Mouse (Mus musculus) olfactory bulb, adult 2 months (tissue): Measurements from ENCODE around the gene Mllt3. TPM values are rescaled to one million over a fixed set of nuclear protein-coding genes. Genes with fewer than 3 reads are reported as not detected.

Experiments used
- H3K27ac ChIP-seq: fragments of 200-500 bp; 2 replicates; pipeline ENCODE4 v1.5.1; 2012; ENCODE audit warnings: low read depth, low read length; ENCODE audit not compliant: insufficient read depth
- H3K4me1 ChIP-seq: fragments of 200-500 bp; 2 replicates; pipeline ENCODE4 v1.6.1; 2012; ENCODE audit warnings: low read length; ENCODE audit not compliant: control insufficient read depth, insufficient read depth
- H3K4me3 ChIP-seq: fragments of 200-500 bp; 2 replicates; pipeline ENCODE4 v1.5.1; 2012; ENCODE audit warnings: mild to moderate bottlenecking, low read depth, low read length, moderate library complexity; ENCODE audit not compliant: insufficient read depth
- CTCF ChIP-seq: fragments of 200-500 bp; IDR thresholded peaks from 2 replicates; pipeline ENCODE4 v1.5.1; 2012; ENCODE audit warnings: low read depth, mild to moderate bottlenecking, low read length, moderate library complexity; ENCODE audit not compliant: insufficient read depth
- POLR2A ChIP-seq: fragments of 200-500 bp; IDR thresholded peaks from 2 replicates; pipeline ENCODE4 v1.6.1; 2012; ENCODE audit warnings: mild to moderate bottlenecking, low read depth, low read length, moderate library complexity; ENCODE audit not compliant: insufficient read depth
- WGBS: fragments of 180-500 bp; shearing (Covaris S2); methylation state at CpG from one replicate; pipeline ENCODE4 v1.1.7; 2018; 5-methylcytosine and 5-hydroxymethylcytosine counted together
- polyA plus RNA-seq: library from polyadenylated mRNA; stranded (reverse); fragments of >200 nt; gene quantifications from 2 replicates; pipeline ENCODE4 v1.2.4, GENCODE M21; 2012; ENCODE audit warnings: low replicate concordance; ENCODE audit not compliant: missing spikeins, insufficient read depth, insufficient read length

The Mllt3 gene
- polyA plus RNA-seq, 1 experiment, result not detected

DNA sequence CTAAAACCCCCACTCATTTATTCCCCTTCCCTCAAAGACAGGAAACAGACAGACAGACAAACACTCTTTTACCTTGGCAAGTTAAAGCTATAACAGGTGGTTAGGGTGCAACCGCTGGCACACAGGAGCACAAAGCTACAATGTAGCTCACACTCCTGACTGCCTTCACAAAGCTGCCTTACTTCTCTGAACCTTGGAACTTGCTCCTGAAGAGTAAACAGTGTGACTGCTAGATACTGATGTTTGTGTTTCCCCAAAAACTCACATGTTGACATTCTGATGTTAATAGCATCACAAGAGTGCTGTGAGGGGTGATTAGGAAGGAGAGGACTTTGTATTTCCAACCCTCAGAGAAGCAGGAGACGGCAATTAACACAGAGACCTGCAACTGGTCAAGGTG, 151.6 kb downstream of the Mllt3 start:
- Histone ChIP-seq H3K4me1 (no peaks in the 10 kb centered on the region), H3K4me3 (no peak overlapping the region), H3K27ac (no peak overlapping the region)
- 93% methylated on average over 2 of the region's 2 CpGs for WGBS
- TF ChIP-seq POLR2A (no peak), CTCF (no peak)

DNA sequence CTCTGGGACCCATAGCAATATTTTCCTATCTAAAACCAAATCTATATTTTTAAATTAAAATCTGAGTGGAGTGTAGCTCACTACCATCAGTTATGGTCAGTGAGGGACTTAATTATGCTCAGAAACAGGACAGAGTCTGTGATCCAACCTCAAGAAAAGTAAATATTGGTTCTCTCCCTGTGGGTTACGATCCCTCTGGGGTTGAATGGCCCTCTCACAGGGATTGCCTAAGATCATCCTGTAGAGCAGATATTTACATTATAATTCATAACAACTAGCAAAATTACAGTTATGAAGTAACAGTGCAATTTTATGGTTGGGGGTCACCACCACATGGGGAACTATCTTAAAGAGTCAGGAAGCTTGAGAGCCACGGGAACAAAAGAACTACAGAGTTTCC, 152.9 kb downstream of the Mllt3 start:
- Histone ChIP-seq H3K27ac (no peak overlapping the region), H3K4me3 (no peak overlapping the region), H3K4me1 (no peaks in the 10 kb centered on the region)
- no peak for TF ChIP-seq POLR2A
- no peak for TF ChIP-seq CTCF
- WGBS, result 85% methylated on average over 2 of the region's 2 CpGs

DNA sequence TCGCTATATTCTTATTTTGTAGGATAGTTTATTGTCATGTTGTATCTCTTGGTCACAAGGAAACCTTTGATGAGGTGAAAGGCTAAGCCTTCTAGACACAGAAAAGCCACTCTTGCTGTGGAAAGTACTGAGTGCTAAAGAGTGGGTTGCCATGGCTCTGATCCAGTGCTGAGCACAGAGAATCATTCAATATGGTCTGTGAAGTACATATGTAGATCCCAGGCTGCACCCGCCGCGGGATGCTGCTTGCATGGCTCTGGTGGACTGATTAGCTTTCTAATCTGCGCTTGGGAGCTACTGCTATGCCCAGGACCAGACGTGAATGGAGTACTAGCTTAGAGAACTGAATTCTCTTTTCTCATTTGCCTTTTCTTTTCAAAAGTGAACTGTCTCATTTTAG, 154.5 kb downstream of the Mllt3 start:
- Histone ChIP-seq H3K27ac (no peak overlapping the region), H3K4me3 (no peak overlapping the region), H3K4me1 (no peaks in the 10 kb centered on the region)
- TF ChIP-seq POLR2A, result no peak
- TF ChIP-seq CTCF, result no peak
- WGBS, result 65% methylated on average over 6 of the region's 6 CpGs

DNA sequence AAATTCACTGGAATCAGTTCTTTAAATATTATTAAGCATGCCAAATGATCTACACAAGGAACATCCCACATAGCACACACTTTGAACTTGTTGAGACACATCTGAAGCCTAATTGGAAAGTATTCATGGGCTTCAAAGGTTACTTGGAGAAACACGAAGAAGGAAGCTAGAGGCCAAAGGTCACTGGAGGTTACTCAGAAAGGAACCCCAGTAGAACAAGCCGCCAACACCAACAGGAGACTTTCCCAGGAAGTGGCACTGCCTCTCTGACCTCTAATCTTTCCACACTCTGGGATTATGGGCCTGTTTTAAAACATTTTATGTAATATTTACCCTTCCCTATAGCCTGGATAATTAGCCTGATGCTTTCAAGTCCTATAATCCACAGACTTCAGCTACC, 162.6 kb downstream of the Mllt3 start:
- 67% methylated on average over 2 of the region's 2 CpGs for WGBS
- TF ChIP-seq CTCF (no peak), POLR2A (no peak)
- Histone ChIP-seq H3K27ac (no peak overlapping the region), H3K4me3 (no peak overlapping the region), H3K4me1 (0 out of 2 replicates have a peak, but pooled peaks cover 2% of the 10 kb centered on the region)

DNA sequence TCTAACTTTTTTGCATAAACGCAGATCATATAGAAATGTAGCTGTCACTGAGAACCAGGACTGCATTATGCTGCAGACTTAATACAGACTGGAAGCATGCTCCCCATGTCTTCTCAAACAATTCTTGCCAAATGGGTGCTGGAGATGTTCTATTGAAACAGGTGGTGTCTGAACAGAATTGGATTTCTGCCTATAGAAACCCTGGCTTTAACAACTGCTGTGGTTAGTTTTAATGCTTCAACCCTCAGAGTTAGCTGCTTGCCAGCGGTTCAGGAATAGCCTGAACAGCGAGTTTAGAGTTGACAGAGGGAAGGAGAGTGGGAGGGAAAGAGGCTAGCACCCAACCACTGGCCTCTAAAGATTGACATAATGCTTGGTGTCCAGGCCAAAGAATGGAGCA, 166.6 kb downstream of the Mllt3 start:
- TF ChIP-seq POLR2A, result no peak
- TF ChIP-seq CTCF, result no peak
- 71% methylated on average over 3 of the region's 3 CpGs for WGBS
- H3K27ac ChIP-seq, result no peak overlapping the region

DNA sequence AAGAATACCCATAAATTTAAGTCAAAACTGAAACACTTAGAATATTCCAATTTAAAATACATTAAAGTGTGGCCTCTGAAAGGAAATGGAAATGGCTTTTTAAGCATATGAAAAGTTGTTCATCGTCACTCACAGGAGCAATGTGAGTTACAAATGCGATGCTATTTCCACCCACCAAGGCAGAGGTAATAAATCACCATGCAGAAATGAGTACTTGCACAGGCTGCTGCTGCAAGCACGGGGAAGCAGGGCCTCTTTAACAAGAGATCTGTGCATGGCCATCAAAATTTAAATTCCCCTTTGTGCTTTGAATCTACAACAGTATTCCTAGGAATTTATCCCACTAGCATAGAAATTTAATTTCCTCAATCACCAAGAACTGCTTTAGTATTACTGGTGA, 167.3 kb downstream of the Mllt3 start:
- WGBS, result 55% methylated on average over 3 of the region's 3 CpGs
- TF ChIP-seq CTCF (no peak), POLR2A (no peak)
- Histone ChIP-seq H3K27ac (no peak overlapping the region), H3K4me1 (0 out of 2 replicates have a peak, but pooled peaks cover 2% of the 10 kb centered on the region), H3K4me3 (no peak overlapping the region)

More for the DNA sequence above, 166.6 kb downstream of the Mllt3 start:
- Histone ChIP-seq H3K4me3 (no peak overlapping the region), H3K4me1 (0 out of 2 replicates have a peak, but pooled peaks cover 2% of the 10 kb centered on the region)

DNA sequence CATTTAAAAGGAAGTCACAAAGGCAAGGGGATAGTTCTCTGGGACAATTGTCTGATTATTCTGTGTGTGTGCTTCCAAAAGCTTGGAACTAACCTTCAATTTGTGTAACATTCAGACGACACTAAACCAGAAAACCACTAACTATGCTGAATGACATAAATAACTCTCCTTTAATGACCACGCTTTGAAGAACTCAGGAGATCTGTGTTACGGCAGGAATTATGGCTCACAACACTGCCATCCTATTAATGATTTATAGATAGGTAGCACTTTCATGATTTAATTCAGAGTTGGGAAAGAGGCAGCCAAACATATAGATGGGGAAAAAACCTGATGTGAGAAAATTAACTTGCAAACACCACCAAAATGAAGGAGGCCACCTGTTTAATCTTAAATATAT, 168.1 kb downstream of the Mllt3 start:
- no peak for TF ChIP-seq POLR2A
- no peak for TF ChIP-seq CTCF
- no peak overlapping the region for H3K27ac ChIP-seq

DNA sequence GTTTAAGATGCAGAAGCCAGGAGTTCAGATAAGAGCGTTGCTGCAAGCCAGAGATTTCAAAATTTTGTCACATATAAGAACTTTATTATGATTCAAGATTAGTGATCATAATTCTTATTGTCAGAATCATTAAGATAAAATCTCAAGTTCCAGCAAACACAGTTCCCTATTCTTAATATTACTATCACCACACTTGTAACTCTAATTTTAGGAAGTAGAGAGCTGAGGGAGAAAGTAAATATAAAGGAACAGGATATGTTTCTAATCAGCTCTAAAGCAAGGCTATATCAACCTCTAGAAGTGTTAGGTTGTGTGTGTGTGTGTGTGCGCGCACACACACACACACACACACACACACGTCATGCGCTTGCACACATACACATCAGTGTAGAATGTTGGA, 170.0 kb downstream of the Mllt3 start:
- Histone ChIP-seq H3K4me1 (0 out of 2 replicates have a peak, but pooled peaks cover 2% of the 10 kb centered on the region), H3K4me3 (no peak overlapping the region), H3K27ac (no peak overlapping the region)
- WGBS, result 95% methylated on average over 5 of the region's 5 CpGs
- TF ChIP-seq CTCF (no peak), POLR2A (no peak)

More for the DNA sequence above, 168.1 kb downstream of the Mllt3 start:
- H3K4me3 ChIP-seq, result no peak overlapping the region
- 0 out of 2 replicates have a peak, but pooled peaks cover 2% of the 10 kb centered on the region for H3K4me1 ChIP-seq
- 67% methylated on average over 3 of the region's 3 CpGs for WGBS

DNA sequence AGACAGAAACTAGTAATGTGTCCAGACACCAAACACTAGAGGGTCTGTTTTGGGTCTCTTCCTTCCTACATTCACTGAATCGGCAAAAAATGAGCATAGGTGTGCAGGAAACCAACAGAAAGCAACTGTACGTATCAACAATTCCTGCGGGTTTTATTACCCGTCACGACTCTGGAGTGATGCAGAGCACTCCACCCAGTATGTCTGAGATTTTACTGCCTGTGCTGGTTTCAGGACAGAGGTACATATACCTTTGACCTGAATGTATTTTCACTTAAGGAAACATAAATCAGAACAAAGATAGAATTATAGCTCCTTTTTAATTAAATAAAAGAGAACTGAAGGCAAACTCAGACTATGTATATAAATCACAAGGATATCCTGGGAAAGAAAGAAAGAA, 172.4 kb downstream of the Mllt3 start:
- Histone ChIP-seq H3K27ac (no peak overlapping the region), H3K4me3 (no peak overlapping the region), H3K4me1 (no peaks in the 10 kb centered on the region)
- WGBS, result 97% methylated on average over 5 of the region's 5 CpGs
- no peak for TF ChIP-seq POLR2A
- no peak for TF ChIP-seq CTCF

DNA sequence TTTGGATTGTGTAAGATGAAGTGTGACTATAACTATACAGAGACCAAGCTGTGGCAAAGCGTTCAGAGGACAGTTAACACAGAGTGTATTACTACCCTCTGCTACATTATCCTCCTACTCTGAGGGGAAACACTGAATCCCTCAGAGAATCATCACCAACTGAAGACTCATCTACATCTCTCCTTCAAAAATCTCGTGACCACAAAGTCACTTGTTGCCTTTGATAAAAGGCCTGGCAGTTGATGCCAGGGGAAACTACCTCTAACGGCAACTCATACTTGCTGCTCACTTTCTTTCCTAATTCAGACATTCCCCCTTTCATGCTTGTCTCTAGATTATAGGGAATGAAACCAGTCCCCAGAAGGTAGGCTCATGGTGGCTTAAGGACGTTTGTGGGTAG, 174.0 kb downstream of the Mllt3 start:
- H3K4me1 ChIP-seq, result no peaks in the 10 kb centered on the region
- no peak for TF ChIP-seq POLR2A
- TF ChIP-seq CTCF, result no peak
- H3K4me3 ChIP-seq, result no peak overlapping the region
- no peak overlapping the region for H3K27ac ChIP-seq
- WGBS, result 69% methylated on average over 4 of the region's 4 CpGs
